Mouse (Mus musculus) frontal cortex, postnatal 25 days (tissue): ENCODE results near the gene Myo1f.
"Not testable (repeated sequence)": the region's sequence is repeated elsewhere in the genome, so short reads cannot be mapped to it uniquely, and the experiment has no call there.

Experiments
- DNase-seq, 2 experiments: peaks; one replicate each; pipeline ENCODE4 v3.0.0; 2022; ENCODE audit warnings: low spot score in 2 of 2

The Myo1f gene

DNA sequence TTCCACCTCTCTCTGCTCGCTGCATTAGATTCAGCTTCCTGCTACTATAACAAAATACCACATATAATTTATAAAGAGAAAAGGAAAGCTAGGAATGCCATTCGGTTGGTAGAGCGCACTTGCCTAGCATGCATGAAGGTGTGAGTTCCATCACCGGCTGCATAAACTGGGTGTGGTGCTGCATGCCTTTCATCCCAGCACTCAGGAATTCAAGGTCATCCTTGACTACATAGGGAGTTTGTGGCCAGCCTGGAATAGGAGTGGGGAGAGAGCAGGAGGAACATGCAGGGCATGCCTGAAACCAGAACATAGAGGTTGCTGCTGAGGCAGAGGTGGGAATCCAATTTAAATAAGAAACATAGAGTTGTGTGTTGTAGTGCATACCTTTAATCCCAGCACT lies 28.6 kb downstream of the Myo1f start:
- no peak for DNase-seq

GRCm38 (mm10) chr17:33586011-33586410 lies 30.5 kb downstream of the Myo1f start:
- DNase-seq: no peak

- DNase-seq: no peak
Observed at GRCm38 (mm10) chr17:33597271-33597670, 41.8 kb downstream of the Myo1f start.

DNA sequence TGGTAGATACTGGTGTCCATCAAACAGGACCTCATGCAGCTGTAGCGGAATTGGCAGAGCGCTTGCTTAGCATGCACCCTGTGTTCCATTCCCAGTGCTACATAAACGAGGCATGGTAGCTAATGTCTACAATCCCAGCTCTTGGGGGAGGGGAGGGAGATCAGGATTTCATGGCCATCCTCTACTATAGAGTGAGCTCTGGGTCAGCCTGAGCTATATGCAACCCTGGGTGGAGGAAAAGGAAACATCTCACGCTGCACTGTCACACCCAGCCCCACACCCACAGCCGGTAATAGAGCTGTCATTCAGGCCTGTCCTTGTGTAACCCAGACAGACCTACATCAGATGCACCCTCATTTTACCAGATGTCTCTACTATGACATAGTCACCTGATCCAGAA lies 43.0 kb downstream of the Myo1f start:
- DNase-seq: no peak

- DNase-seq: no peak
Observed at GRCm38 (mm10) chr17:33599836-33600475, 44.4 kb downstream of the Myo1f start.

- DNase-seq: no peak
Observed at GRCm38 (mm10) chr17:33600831-33601230, 45.3 kb downstream of the Myo1f start.

- no peak for DNase-seq
Observed at GRCm38 (mm10) chr17:33601947-33602346, 46.4 kb downstream of the Myo1f start.

- DNase-seq: no peak
Observed at GRCm38 (mm10) chr17:33607273-33607672, 51.8 kb downstream of the Myo1f start.

- no peak for DNase-seq
Observed at GRCm38 (mm10) chr17:33610548-33610947, 55.0 kb downstream of the Myo1f start.

- DNase-seq: not testable (repeated sequence)
Observed at GRCm38 (mm10) chr17:33613726-33614125, 58.2 kb downstream of the Myo1f start.

GRCm38 (mm10) chr17:33627281-33627680 lies 71.8 kb downstream of the Myo1f start:
- DNase-seq: no peak

GRCm38 (mm10) chr17:33628621-33629486 lies 73.3 kb downstream of the Myo1f start, which contains the start of gene Zfp414:
Gene Zfp414, plus strand, starts transcription at chr17:33629090.
- DNase-seq: peak; percentile 75 to 86

GRCm38 (mm10) chr17:33629487-33630125 lies 74.1 kb downstream of the Myo1f start:
- DNase-seq: no peak

GRCm38 (mm10) chr17:33630171-33630895 lies 74.8 kb downstream of the Myo1f start:
- DNase-seq: no peak

- DNase-seq: no peak
Observed at GRCm38 (mm10) chr17:33631236-33631635, 75.7 kb downstream of the Myo1f start.

GRCm38 (mm10) chr17:33631796-33632195 lies 76.3 kb downstream of the Myo1f start:
- DNase-seq: no peak

- no peak for DNase-seq
Observed at GRCm38 (mm10) chr17:33637038-33637437, 81.5 kb downstream of the Myo1f start.

GRCm38 (mm10) chr17:33637516-33638276 lies 82.2 kb downstream of the Myo1f start, which contains the start of gene Pram1:
Gene Pram1, plus strand, starts transcription at chr17:33638056.
- no peak for DNase-seq

DNA sequence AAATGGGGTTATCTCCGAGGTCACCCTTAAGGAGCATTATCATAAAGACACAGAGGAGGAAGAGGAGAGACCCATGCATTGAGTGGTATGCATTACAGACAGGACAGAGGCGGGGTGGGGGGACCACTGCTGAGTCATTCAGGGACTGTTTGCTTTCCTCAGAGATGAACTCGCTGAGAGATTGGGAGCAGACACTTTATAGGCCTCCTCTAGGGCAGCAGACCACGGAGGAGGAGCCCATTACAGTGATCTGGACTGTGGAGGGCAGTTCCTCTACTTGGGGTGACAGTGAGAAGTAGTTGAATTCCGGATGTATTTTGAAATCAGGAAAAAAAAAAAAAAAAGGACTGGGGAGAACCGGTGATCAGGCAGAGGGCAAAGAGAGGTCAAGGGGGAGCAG lies 84.2 kb downstream of the Myo1f start:
- no peak for DNase-seq

- no peak for DNase-seq
Observed at GRCm38 (mm10) chr17:33644068-33644467, 88.6 kb downstream of the Myo1f start.

- no peak for DNase-seq
Observed at GRCm38 (mm10) chr17:33645073-33645472, 89.6 kb downstream of the Myo1f start.
